Mouse (Mus musculus): ENCODE data around the gene Defb30.
A peak's percentile ranks its signal among the peaks of the same experiment; 100 is the strongest.

Gene Defb30

GRCm38 (mm10) chr14:63049910-63050370, at the start of gene Defb30:
Gene Defb30 (minus strand): TSS chr14:63049960.
- DNase-seq = no peak

GRCm38 (mm10) chr14:63067708-63068107, 17.9 kb upstream of the Defb30 start:
- no peak for DNase-seq

- DNase-seq = peak; percentile 59
These were observed 17.0 kb upstream of the Defb30 start for GRCm38 (mm10) chr14:63066630-63067310.

DNA sequence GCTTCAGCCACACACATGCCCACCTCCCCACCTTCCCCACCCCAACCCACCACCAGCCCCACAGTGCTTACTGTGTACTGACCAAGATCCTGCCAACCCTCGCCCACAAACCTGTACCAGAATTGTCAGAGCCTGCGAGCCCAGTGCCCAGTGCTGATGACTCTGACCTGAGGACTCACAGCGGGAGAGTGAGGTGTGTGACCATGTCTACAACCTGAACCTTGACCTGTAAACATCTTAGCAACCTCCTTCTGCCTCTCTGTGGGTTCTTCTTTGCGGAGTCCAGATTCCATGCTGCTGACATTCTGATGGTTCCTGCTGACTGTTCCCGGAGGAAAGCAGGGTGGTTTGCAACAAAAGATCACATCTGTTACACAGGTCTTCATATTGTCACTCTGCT, 15.6 kb upstream of the Defb30 start:
- no peak for DNase-seq

DNA sequence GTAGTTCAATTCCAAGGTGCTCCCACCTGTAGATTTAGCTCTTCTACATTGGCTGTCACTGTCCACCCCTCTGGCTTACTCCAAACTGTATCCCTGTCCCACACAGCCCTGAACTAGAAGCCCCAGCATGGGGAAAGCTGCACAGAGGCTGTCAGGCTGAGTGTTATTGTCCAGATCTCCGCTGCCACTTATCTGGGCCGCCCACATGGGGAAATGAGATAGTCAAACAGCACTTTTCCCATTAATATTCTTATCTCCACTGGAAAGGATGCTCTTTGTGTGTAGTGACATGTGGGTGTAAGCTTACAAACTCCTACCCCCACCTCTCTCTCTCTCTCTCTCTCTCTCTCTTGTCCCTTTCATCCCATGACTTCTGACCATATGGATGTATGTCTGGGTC, 12.4 kb upstream of the Defb30 start:
- DNase-seq = no peak

GRCm38 (mm10) chr14:63060361-63060760, 10.6 kb upstream of the Defb30 start:
- no peak for DNase-seq

DNA sequence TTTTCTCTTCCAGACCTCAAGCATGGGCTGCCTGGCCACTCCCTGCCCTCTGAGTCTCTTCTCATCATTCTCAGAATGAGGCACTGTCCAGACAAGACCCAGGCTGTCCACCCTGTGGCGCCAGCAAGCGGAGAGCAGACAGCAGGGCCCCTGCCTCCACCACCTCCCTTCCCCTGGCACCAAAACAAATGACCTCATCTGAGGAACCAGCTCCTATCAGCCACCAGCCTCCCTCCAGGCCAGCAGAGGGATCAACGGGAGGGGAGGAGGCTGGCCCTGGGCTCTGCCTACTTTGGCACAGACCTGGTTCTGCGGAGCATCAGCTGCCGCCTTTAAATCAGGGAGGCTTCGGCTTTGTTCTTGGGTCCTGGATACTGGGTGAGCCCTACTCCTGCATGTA, 5.0 kb upstream of the Defb30 start:
- no peak for DNase-seq

DNA sequence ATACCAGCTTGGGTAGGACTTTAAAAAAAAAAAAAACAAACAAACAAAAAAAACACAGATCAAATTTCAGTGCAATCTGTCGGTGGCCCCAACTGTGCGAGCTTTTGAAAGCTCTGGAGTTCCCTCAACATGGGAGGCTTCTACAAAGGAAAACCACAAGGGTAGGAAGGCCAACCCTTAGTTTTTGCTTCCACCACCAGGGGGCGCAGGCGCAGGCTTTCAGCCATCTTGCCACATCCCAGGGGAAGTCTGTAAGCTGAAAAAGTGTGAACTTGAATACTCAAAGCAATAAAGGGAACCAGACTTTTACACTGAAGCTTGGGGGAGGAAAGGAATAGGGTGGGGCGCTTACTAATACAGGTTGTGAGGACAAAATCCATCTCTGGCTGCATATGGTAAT, 1.0 kb upstream of the Defb30 start:
- peak; percentile 67 for DNase-seq

GRCm38 (mm10) chr14:63046691-63047090, 3.1 kb downstream of the Defb30 start, which contains the start of gene Defb42:
Gene Defb42 (plus strand): TSS chr14:63046991.
- DNase-seq = no peak

- no peak for DNase-seq
These were observed 29.1 kb downstream of the Defb30 start for GRCm38 (mm10) chr14:63020524-63021156.

DNA sequence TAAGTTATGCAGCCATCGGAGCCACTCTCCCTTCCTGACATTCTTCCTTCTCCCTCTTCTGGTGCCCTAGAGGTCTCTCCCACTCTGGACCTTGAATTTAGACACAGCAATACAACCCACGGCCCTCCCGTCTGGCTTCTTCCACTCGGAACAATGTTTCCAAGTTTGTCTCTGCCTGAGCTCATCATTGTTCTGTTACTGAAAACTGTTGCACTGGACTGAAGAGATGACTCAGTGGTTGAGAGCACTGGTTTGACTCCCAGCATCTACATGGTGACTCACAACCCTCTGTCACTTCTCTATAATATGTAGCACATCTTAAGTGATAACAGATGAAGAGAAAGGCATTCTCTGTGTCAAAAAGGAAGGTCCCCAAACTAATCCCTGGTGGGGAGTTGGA, 35.1 kb downstream of the Defb30 start:
- DNase-seq = no peak

DNA sequence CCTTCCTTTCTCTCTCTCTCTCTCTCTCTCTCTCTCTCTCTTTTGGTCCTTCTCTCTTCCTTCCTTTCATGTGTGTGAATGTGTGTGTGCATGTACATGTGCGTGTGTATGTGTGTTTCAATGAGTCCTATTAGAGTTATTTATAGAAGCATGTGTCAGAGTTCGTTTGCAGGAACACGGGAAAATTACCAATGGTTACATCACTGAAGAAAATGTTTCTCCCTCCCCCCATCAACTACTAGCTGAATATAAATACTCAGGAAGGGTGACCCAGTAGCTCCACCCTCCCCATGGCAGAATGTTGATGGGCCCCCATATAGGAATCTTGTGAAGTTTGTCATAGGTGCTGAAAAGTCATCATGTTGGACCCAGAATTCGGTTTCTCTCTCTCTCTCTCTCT, 36.7 kb downstream of the Defb30 start:
- no peak for DNase-seq

DNA sequence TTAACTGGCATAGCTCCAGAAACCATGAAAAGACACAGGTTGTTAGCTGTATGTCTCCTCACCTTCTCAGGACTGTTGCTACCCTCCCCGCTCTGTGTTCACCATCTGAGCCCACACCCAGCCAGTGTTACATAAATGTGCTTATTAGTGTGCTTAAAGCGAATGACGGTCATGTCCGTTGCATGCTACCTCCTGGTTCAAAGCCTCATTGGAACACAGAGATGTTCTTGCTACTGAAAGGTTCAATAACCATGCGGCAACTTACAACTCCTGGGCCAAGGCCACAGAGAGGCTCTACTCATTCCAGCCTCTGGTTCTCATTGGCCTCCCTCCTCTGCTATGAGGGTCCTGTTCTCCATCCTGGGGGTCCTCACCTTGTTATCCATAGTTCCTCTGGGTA, 38.3 kb downstream of the Defb30 start, which contains the start of gene Defb43:
Defb43 (plus strand) TSS at position 301 of the 400 bp plus-strand sequence.
- no peak for DNase-seq

DNA sequence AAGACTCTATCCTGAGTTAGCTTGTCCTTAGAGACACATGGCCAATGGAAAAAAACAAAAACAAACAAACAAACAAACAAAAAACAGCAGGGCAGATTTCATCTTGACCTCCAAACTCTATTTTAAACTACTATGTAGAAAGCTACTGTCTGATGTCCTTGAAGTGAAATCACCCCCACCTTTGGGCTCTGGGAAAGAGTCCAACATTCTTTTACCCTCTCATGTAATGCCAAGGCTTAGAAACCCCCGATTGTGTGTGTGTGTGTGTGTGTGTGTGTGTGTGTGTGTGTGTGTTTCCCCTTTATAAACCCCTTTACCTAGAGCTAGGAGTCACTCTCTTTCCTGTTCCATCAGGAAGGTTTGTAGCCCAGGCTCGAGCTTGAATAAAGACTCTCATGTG, 47.2 kb downstream of the Defb30 start:
- DNase-seq = no peak

DNA sequence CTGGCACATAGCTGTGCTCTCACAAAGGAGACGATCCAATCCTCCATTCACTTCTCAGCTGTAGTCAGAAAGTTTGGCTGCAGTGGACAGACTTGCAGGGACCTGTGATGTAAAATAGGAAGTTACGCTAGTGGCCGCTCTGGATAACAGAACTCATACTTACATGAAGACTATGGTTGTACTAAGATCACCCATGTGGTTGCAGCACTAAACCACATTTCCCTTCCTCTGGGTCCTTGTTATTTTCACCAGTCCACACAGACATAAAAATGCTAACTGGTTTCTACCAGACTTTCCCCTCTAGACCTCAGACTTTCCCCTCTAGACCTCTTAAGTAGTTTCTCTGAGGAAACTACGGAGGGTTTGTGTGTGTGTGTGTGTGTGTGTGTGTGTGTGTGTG, 50.8 kb downstream of the Defb30 start:
- DNase-seq = no peak

GRCm38 (mm10) chr14:62997777-62998176, 52.0 kb downstream of the Defb30 start, which contains the start of gene Defb47:
Gene Defb47 (plus strand): TSS chr14:62998077.
- DNase-seq = no peak

DNA sequence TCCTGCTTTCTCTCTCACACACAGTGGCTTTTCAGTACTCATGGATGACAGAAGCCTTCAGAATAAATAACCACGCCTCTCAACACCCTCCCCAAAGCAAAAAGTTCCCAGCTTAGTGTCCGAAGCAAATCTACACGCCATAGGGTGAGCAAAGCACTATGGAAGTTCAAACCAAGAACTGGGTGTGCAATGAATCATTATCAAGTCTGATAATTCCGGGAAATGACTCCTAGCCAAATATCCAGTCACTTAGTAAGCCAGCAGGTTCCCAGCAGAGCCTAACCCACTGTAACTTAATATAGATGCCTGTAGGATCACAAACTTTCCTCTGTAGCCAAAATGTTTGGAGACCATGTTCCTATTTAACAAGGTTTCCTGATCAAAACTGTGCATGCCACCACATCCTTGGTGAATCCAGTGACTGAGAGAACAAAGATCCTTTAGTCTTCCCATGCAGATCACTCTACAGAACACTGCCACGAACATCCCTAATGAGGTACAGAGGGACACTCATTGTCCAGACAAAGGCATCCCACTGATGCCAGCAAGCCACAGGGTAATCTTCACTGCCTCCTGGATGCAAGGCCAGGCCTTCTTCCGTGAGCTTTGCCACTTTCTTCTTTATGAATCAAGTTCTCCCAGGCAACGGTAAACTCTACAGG, 57.8 kb downstream of the Defb30 start:
- DNase-seq = no peak

GRCm38 (mm10) chr14:62991271-62991670, 58.5 kb downstream of the Defb30 start:
- no peak for DNase-seq

DNA sequence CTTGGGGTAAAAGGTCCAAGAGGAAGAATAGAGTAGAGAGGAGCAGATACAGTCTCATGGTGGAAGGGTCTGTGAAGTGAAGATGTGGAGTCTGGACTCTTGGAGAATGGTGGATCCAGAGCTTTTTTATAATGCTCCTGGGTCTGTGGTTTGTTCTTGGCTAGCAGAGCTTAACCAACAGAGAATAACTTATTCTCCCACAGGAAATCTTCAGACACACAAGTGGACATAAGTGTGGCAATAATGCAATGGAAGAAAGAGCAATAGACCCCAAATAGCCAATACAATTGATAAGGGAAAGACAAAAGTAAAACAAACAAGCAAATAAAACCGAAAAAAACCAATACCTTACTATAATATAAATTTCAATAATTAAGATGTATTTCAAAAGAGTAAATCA, 65.3 kb downstream of the Defb30 start, which contains the start of gene Defb48:
Defb48 (minus strand) TSS at position 101 of the 400 bp plus-strand sequence.
- no peak for DNase-seq
